Mouse (Mus musculus): ENCODE measurements around the gene Muc5b. TPM values are rescaled to one million over a fixed set of nuclear protein-coding genes. Genes with fewer than 3 reads are reported as not detected.

The Muc5b gene
- total RNA-seq, 4 experiments from 2014 or later = not detected

DNA sequence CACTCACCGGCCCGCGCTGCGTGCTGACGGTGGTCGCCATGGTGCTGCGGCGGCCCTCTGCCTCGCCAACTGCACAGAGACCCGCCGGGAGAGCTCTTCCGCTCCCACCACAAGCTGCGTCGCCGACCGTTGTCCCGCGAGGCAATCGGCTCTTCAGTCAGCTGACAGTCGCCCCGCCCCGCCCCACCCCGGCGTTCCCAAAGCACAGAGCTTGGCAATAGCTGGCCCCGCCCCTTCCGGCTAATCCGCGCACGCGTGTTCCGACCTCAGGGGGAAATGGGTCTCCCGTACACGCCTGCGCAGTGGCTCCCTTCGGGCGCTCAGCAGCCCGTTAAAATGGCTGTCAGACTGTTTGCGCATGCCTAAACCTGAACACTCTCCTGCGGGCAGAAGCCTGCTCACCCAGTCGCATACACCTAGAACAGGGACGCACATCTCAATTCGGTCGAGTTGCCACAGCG is 63.4 kb downstream of the Muc5b start:
- DNase-seq (ENCODE audit: low spot score in 2 of 2) = peak; percentile 91 to 98

DNA sequence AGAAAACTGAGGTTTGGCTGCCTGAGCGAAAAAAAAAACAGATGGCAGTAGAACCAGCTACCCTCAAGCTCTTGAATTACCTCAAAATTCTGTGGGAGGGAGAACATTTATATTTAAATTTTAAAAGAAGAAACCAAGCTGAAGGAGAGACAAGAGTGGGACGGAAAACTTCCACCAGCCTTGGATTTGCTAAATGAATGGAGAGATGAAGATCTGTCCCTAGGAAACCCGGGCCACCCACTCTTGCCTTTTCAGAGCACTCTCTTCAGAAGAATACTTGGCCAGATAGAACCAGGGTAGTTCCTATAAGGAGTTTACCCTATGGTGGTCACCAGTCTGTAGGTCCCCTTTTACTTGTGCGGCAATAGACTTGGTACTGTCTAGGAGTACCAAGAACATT is 63.9 kb downstream of the Muc5b start:
- peak; percentile 28 to 60 for DNase-seq (ENCODE audit: low spot score in 2 of 2)

DNA sequence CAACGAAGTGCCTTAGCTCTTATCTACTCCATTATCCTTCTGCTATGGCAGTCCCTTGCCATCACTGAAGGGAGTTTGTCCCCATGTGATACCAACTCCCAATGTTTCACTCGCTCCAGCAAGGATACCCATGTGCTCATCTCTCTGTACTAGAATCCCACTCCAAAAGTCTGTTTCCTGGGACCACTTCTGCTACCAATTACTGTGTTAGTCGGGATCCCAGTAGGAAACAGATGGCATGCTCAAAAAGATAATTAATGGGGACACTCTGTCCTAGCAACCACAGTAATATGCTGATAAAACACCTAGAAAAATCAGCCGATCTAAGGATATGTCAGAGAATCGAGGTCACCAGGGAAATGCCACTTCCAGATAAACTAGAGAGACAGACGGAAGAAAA is 69.7 kb downstream of the Muc5b start:
- no peak for DNase-seq (ENCODE audit: low spot score in 2 of 2)

DNA sequence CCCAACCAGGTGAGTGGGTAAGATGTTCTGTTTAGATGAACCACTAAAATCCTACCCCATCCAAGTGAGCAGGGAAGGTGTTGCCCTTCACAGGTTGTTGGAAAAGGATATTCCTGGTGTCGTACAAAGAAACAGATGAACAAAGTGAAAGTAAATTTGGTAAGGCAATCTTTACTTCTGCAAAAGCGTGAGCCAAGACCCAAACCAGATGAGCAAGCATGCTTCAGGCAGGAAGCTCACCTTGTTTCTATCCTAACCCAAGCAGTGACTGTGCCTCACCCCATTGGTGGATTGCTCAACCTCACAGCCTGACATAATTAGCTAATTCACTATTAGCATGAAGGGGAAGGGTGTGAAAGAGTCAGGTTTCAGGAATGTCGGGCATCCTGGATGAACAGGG is 72.4 kb downstream of the Muc5b start:
- no peak for DNase-seq (ENCODE audit: low spot score in 2 of 2)

DNA sequence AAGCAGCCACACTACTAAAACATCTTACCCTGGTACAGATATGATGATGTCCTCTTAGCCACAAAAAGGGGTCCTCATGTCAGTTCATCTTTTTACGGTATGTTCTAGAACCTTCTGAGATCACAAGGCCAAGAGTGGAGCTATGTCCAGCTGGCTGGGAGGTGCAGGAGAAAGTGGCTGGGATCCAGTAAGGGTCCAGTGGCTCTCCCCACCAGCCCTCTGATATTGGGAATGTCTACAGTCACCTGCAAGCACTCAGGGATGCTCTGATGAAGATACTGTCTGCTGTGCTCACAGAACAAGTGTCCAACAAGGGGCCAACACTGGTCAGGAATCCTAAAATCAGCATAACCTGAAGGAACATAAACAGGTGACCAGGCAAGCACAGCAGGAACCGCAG is 79.5 kb downstream of the Muc5b start, which contains the start of gene Tollip:
TSS of gene Tollip (minus strand) at position 101 of the 400 bp plus-strand sequence.
- DNase-seq (ENCODE audit: low spot score in 2 of 2) = no peak

Other genes with a start within 250 kb of the Muc5b start
- gene Muc6, start 183.8 kb upstream of the Muc5b start, total RNA-seq (2022) = not detected
- gene Muc2, start 148.7 kb upstream of the Muc5b start, total RNA-seq (2022) = 1 to 10 TPM in 1 of 4 experiments, under 1 TPM in 3; 0.28 to 1.2 (median 0.50) TPM
- under 1 TPM in 2 of 4 experiments, not detected in 2; 0.02 TPM for gene Muc5ac, start 50.1 kb upstream of the Muc5b start, total RNA-seq (2022)
- gene Tollip, start 79.4 kb downstream of the Muc5b start, total RNA-seq (2022) = 100 to 1,000 TPM; 107 to 115 (median 111) TPM
- 100 to 1,000 TPM; 190 to 209 (median 202) TPM for gene Brsk2, start 110.7 kb downstream of the Muc5b start, total RNA-seq (2022)
- 10 to 100 TPM; 32.6 to 34.9 (median 33.7) TPM for gene Mob2, start 222.0 kb downstream of the Muc5b start, total RNA-seq (2022)

Measured in left cerebral cortex, adult 8-10 months (tissue).